Mouse (Mus musculus) gastrocnemius, postnatal 36 days (tissue): ENCODE data around the gene Gm10057. TPM values are rescaled to one million over a fixed set of nuclear protein-coding genes. Genes with fewer than 3 reads are reported as not detected.
"Not testable (repeated sequence)": the region's sequence is repeated elsewhere in the genome, so short reads cannot be mapped to it uniquely, and the experiment has no call there.

Source experiments
- DNase-seq, 2 experiments: peaks; one replicate each; pipeline ENCODE4 v3.0.0; 2022
- intact Hi-C: fragments of 180-260 bp; cut with DNase I; formaldehyde crosslinking; loops from one replicate; pipeline ENCODE4 v1.15.1; 2025
- long read RNA-seq, 2 experiments: library from polyadenylated mRNA; stranded (forward); transcript quantifications; one replicate each; pipeline ENCODE4 v2.0.0; 2021
- total RNA-seq, 2 experiments: library from RNA; stranded (reverse); gene quantifications; 2 replicates each; pipeline ENCODE4 v1.2.3; 2021

The Gm10057 gene
- total RNA-seq: not detected
- long read RNA-seq, experiment 1: 0 reads
- long read RNA-seq, experiment 2: 0 reads

DNA sequence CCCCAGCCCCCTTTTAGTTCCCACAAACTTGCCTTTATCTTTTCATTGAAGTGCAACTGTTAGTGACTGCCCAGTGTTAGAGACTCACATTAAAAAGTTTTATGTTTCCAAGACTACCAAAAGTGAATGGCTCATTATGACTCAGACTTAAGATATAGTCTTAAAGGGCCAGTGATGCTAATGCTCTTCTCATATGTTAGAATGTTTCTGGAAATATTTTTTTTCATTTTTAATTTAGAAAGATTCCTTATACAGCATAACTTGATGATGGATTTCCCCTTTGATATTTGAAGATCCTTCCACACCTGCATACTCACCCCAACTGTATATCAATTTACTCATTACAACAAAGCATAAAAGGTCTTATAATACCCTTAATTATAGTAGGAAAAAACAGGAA, at the start of gene Gm10057:
Gene Gm10057, minus strand, starts transcription at position 101 of the 400 bp plus-strand sequence.
- intact Hi-C loops, DNase-seq: not testable (repeated sequence)

DNA sequence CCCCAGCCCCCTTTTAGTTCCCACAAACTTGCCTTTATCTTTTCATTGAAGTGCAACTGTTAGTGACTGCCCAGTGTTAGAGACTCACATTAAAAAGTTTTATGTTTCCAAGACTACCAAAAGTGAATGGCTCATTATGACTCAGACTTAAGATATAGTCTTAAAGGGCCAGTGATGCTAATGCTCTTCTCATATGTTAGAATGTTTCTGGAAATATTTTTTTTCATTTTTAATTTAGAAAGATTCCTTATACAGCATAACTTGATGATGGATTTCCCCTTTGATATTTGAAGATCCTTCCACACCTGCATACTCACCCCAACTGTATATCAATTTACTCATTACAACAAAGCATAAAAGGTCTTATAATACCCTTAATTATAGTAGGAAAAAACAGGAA, 21.1 kb downstream of the Gm10057 start, which contains the start of gene 4921511M17Rik:
Gene 4921511M17Rik, minus strand, starts transcription at position 101 of the 400 bp plus-strand sequence.
- DNase-seq, intact Hi-C loops: not testable (repeated sequence)

DNA sequence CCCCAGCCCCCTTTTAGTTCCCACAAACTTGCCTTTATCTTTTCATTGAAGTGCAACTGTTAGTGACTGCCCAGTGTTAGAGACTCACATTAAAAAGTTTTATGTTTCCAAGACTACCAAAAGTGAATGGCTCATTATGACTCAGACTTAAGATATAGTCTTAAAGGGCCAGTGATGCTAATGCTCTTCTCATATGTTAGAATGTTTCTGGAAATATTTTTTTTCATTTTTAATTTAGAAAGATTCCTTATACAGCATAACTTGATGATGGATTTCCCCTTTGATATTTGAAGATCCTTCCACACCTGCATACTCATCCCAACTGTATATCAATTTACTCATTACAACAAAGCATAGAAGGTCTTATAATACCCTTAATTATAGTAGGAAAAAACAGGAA, 42.3 kb downstream of the Gm10057 start, which contains the start of gene Samt1:
Gene Samt1, minus strand, starts transcription at position 101 of the 400 bp plus-strand sequence.
- intact Hi-C loops, DNase-seq: not testable (repeated sequence)

Other genes starting within 250 kb of the Gm10057 start
- not detected for gene Spin2c, start 222.8 kb downstream of the Gm10057 start, total RNA-seq
- gene Samt1, start 42.4 kb downstream of the Gm10057 start, total RNA-seq: not detected
- gene 4921511M17Rik, start 21.2 kb downstream of the Gm10057 start, total RNA-seq: not detected
- not detected for gene Gm15140, start 65.6 kb upstream of the Gm10057 start, total RNA-seq